Mouse (Mus musculus): Measurements from ENCODE around the gene Gli1. TPM values are rescaled to one million over a fixed set of nuclear protein-coding genes. Genes with fewer than 3 reads are reported as not detected.
A peak's percentile ranks its signal among the peaks of the same experiment; 100 is the strongest.
"Not testable (repeated sequence)": the region's sequence is repeated elsewhere in the genome, so short reads cannot be mapped to it uniquely, and the experiment has no call there.

Gene Gli1
- polyA plus RNA-seq, 1 experiment from 2014 or later: 1.5 TPM

DNA sequence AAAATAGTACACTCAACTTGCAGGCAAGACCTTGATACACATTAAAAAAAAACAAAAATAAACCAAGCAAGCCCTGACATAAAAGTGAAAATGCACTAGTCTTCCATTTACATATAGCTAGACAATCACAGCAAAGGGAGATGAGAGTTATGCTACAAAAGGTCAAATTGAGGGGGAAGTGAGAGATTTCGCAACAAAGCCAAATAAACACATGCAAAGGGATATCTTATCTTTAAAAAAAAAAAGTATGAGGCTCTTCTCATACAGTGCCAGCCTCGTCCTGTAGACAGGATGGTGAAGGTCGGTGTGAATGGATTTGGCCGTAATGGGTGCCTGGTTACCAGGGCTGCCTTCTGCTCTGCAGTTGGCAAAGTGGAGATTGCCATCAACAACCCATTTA lies 28.9 kb downstream of the Gli1 start:
- Histone ChIP-seq H3K4me1 (peaks cover 20% of the 10 kb centered on the region), H3K4me3 (no peak overlapping the region), H3K27ac (no peak overlapping the region), H3K27me3 (replicated peaks) (no peaks in the 10 kb centered on the region), H3K36me3 (replicated peaks) (peaks cover 11% of the 10 kb centered on the region; the same call in 1 of the 2 replicates), H3K9me3 (no peaks in the 10 kb centered on the region), H3K4me2 (no peak overlapping the region), H3K9ac (no peak overlapping the region)
- no peak for ATAC-seq (replicated peaks)
- WGBS: 75% methylated on average over 4 of the region's 4 CpGs

- Histone ChIP-seq H3K27ac (peak overlapping the region; percentile 85), H3K27me3 (replicated peaks) (no peaks in the 10 kb centered on the region), H3K4me1 (peaks cover 20% of the 10 kb centered on the region), H3K4me2 (peak overlapping the region; percentile 88), H3K9ac (peak overlapping the region; percentile 87), H3K4me3 (peak overlapping the region; percentile 73), H3K9me3 (no peaks in the 10 kb centered on the region), H3K36me3 (replicated peaks) (peaks cover 16% of the 10 kb centered on the region)
- ATAC-seq (replicated peaks): peak; percentile 53
- WGBS: under 1% methylated on average over 4 of the region's 4 CpGs
Measured at GRCm38 (mm10) chr10:127312356-127312676, 29.5 kb downstream of the Gli1 start.

GRCm38 (mm10) chr10:127311476-127312355 lies 30.1 kb downstream of the Gli1 start, which contains the start of gene Mars:
Mars (minus strand) TSS chr10:127311786.
- Histone ChIP-seq H3K4me2 (peak within 1 kb of the TSS; percentile 88), H3K4me3 (peak within 1 kb of the TSS; percentile 73), H3K36me3 (replicated peaks) (peaks cover 18% of the 10 kb centered on the region), H3K4me1 (peaks cover 20% of the 10 kb centered on the region), H3K9me3 (no peaks in the 10 kb centered on the region), H3K27ac (peak within 1 kb of the TSS; percentile 85), H3K9ac (peak within 1 kb of the TSS; percentile 87), H3K27me3 (replicated peaks) (no peaks in the 10 kb centered on the region)
- peak; percentile 97 for ATAC-seq (replicated peaks)
- WGBS: under 1% methylated on average over 65 of the region's 65 CpGs

GRCm38 (mm10) chr10:127310523-127311475 lies 31.0 kb downstream of the Gli1 start:
- Histone ChIP-seq H3K27me3 (replicated peaks) (no peaks in the 10 kb centered on the region), H3K9me3 (no peaks in the 10 kb centered on the region), H3K9ac (peak overlapping the region; percentile 87), H3K27ac (peak overlapping the region; percentile 85), H3K4me3 (peak overlapping the region; percentile 73), H3K4me1 (peaks cover 20% of the 10 kb centered on the region), H3K4me2 (peak overlapping the region; percentile 88), H3K36me3 (replicated peaks) (peaks cover 27% of the 10 kb centered on the region)
- 38% methylated on average over 23 of the region's 23 CpGs for WGBS
- peak; percentile 59 for ATAC-seq (replicated peaks)

DNA sequence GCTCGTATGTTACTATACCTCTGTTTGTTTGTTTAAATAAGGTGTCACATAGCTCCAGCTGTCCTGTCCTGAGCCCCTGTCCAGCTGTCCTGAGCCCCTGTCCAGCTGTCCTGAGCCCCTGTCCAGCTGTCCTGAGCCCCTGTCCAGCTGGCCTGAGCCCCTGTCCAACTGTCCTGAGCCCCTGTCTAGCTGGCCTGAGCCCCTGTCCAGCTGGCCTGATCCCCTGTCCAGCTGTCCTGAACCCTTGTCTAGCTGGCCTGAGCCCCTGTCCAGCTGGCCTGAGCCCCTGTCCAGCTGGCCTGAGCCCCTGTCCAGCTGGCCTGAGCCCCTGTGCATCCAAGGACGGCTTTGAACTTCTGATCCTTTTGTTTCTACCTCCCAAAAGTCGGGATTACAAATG lies 32.6 kb downstream of the Gli1 start:
- Histone ChIP-seq H3K4me1 (peaks cover 20% of the 10 kb centered on the region), H3K36me3 (replicated peaks) (peaks cover 43% of the 10 kb centered on the region)
- not testable (repeated sequence) for H3K4me2 ChIP-seq; H3K27me3 ChIP-seq (replicated peaks); H3K4me3 ChIP-seq; H3K9me3 ChIP-seq; ATAC-seq (replicated peaks); H3K27ac ChIP-seq; H3K9ac ChIP-seq
- 87% methylated on average over 3 of the region's 3 CpGs for WGBS

- Histone ChIP-seq H3K9me3 (no peaks in the 10 kb centered on the region), H3K4me1 (no peaks in the 10 kb centered on the region), H3K36me3 (replicated peaks) (peaks cover 75% of the 10 kb centered on the region), H3K4me3 (no peak overlapping the region), H3K27ac (no peak overlapping the region), H3K9ac (no peak overlapping the region), H3K27me3 (replicated peaks) (no peaks in the 10 kb centered on the region), H3K4me2 (no peak overlapping the region)
- ATAC-seq (replicated peaks): no peak
- WGBS: 96% methylated on average over 11 of the region's 11 CpGs
Measured at GRCm38 (mm10) chr10:127303136-127303535, 38.6 kb downstream of the Gli1 start.

DNA sequence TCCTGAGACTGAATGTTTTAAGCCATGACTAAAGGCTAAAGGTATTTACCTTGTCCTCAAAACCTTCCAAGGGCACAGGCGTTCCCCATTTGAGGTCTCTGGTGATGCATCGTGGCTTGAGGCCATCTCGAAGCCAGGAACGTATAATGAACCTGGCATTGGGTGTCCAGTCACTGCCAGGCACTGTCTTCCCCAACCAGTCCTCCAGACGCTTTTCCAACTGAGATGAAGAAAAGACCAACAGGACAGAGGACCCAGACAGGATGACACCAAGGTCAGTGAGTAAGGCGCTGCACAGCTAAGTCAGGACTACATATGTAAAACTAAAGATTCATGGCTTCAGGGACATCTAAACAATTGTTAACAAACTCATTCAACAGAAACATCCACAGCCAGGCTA lies 41.4 kb downstream of the Gli1 start:
- Histone ChIP-seq H3K4me1 (no peaks in the 10 kb centered on the region), H3K36me3 (replicated peaks) (peaks cover 77% of the 10 kb centered on the region), H3K9me3 (no peaks in the 10 kb centered on the region), H3K4me3 (no peak overlapping the region), H3K27ac (no peak overlapping the region), H3K27me3 (replicated peaks) (no peaks in the 10 kb centered on the region), H3K9ac (no peak overlapping the region), H3K4me2 (no peak overlapping the region)
- no peak for ATAC-seq (replicated peaks)
- 95% methylated on average over 6 of the region's 6 CpGs for WGBS

GRCm38 (mm10) chr10:127297015-127297871 lies 44.5 kb downstream of the Gli1 start:
- no peak for ATAC-seq (replicated peaks)
- WGBS: 93% methylated on average over 16 of the region's 16 CpGs
- Histone ChIP-seq H3K27ac (no peak overlapping the region), H3K9me3 (no peaks in the 10 kb centered on the region), H3K4me2 (no peak overlapping the region), H3K9ac (no peak overlapping the region), H3K27me3 (replicated peaks) (no peaks in the 10 kb centered on the region), H3K4me3 (no peak overlapping the region), H3K36me3 (replicated peaks) (peaks cover 68% of the 10 kb centered on the region), H3K4me1 (peaks cover 7% of the 10 kb centered on the region)

- no peaks in the 10 kb centered on the region for H3K9me3 ChIP-seq
- peaks cover 17% of the 10 kb centered on the region for H3K4me1 ChIP-seq
- no peak overlapping the region for H3K9ac ChIP-seq
- peaks cover 59% of the 10 kb centered on the region for H3K36me3 ChIP-seq (replicated peaks)
- H3K27me3 ChIP-seq (replicated peaks): no peaks in the 10 kb centered on the region
- no peak for ATAC-seq (replicated peaks)
- H3K27ac ChIP-seq: no peak overlapping the region
- no peak overlapping the region for H3K4me3 ChIP-seq
- 95% methylated on average over 24 of the region's 24 CpGs for WGBS
- H3K4me2 ChIP-seq: no peak overlapping the region
Measured at GRCm38 (mm10) chr10:127295986-127296794, 45.6 kb downstream of the Gli1 start.

DNA sequence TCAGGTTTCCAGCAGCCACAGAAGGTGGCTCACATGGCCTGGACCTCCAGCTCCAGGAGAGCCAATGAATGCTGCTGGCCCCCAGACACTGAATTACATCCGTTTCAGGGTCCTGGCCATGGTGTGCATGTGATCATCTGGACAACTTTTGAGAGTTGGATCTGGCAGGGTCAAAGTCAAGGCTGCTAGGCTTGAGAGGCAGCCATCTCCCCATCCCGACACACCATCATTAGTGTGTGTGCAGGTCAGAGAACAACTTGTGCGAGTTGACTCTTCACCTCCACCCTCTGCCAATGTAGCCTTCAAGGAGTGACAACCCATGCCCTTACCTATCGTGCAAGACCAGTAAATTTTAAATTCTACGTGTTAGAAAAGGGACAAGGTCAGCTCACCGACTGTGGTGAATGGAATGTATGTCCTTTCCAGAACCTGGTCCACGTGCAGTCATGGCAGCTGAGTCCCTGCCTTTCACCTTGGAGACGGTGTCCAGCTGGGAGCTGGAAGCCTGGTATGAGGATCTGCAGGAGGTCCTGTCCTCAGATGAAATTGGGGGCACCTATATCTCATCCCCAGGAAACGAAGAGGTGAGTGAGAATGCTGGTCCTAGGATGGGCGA lies 46.8 kb downstream of the Gli1 start:
- Histone ChIP-seq H3K27me3 (replicated peaks) (no peaks in the 10 kb centered on the region), H3K4me1 (peaks cover 21% of the 10 kb centered on the region), H3K36me3 (replicated peaks) (peaks cover 52% of the 10 kb centered on the region), H3K9ac (no peak overlapping the region), H3K4me3 (no peak overlapping the region), H3K4me2 (no peak overlapping the region), H3K27ac (no peak overlapping the region), H3K9me3 (no peaks in the 10 kb centered on the region)
- WGBS: 95% methylated on average over 10 of the region's 10 CpGs
- ATAC-seq (replicated peaks): no peak

Data from midbrain, embryonic 15.5 days (tissue).